Mouse (Mus musculus) small intestine, adult 2 months (tissue): ENCODE measurements around the gene Hhex.

ENCODE experiments used
- CTCF ChIP-seq: fragments of 200-500 bp; IDR thresholded peaks from 2 replicates; pipeline ENCODE4 v1.5.1; 2012; ENCODE audit warnings: low read depth, mild to moderate bottlenecking, control low read depth, inconsistent platforms, low read length, moderate library complexity, mixed read lengths; ENCODE audit not compliant: insufficient replicate concordance, insufficient read length; ENCODE audit errors: extremely low read depth
- POLR2A ChIP-seq: fragments of 200-500 bp; IDR thresholded peaks from 2 replicates; pipeline ENCODE4 v1.6.1; 2012; ENCODE audit warnings: low read depth, mild to moderate bottlenecking, control low read depth, inconsistent platforms, low read length, moderate library complexity

DNA sequence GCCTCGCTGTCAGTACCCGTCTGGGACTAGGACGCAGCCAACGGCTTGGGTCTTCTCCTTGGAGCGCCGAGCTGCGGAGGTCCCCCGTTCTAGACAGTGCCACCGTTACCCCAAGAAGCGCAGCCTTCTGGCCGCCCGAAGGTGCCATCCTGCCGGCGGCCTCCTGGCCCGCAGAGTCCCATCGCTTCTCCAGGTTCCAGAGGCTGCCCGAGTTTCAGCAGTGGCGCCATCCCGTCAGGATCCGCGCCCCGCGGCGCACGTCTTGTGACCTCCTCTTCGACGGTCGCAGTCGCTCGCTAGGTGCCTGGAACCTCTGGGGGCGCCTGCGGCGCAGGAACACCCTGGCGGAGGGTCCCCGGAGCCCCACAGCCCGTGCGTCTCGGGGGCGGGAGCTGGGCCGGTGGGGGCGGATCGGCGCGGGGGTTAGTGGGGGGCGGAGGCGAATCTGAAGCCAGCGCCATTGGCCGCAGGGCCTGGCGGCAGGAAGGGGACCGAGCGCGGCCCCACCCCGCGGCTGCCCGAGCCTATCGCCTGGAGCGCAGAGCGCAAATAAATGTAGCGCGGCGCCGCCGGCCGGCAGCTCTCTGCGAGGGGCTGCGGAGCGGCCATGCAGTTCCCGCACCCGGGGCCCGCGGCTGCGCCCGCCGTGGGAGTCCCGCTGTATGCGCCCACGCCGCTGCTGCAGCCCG, at the start of gene Hhex:
- TF ChIP-seq CTCF (no peak), POLR2A (peak; percentile 36; the same call in 1 of the 2 replicates)
